Mouse (Mus musculus) heart, adult 2 months (tissue): ENCODE measurements at regions not wholly inside any gene's neighbourhood (a gene's known extent, or its start where the extent isn't known, plus 50 kb on each side); places are given as distances from the start of the nearest gene placed in this dataset.

Experiments
- CTCF ChIP-seq: fragments of 200-600 bp; IDR thresholded peaks from 2 replicates; pipeline ENCODE4 v1.8.1; 2022; ENCODE audit warnings: antibody characterized with exemption, mild to moderate bottlenecking, moderate library complexity
- EP300 ChIP-seq: fragments of 200-500 bp; IDR thresholded peaks from 2 replicates; pipeline ENCODE4 v1.6.1; 2011; ENCODE audit warnings: low read depth, low read length, control low read depth; ENCODE audit not compliant: insufficient read depth
- POLR2A ChIP-seq: fragments of 200-500 bp; IDR thresholded peaks from 2 replicates; pipeline ENCODE4 v1.6.1; 2011; ENCODE audit warnings: mild to moderate bottlenecking, low read depth, low read length, control low read depth; ENCODE audit not compliant: insufficient read depth

- TF ChIP-seq EP300 (no peak), CTCF (no peak), POLR2A (no peak)
Measured at GRCm38 (mm10) chr5:53329591-53329990, 62.7 kb downstream of the Smim20 start.
